ENCODE assay signal across 13 mouse cellular contexts in the genomic region with DNA sequence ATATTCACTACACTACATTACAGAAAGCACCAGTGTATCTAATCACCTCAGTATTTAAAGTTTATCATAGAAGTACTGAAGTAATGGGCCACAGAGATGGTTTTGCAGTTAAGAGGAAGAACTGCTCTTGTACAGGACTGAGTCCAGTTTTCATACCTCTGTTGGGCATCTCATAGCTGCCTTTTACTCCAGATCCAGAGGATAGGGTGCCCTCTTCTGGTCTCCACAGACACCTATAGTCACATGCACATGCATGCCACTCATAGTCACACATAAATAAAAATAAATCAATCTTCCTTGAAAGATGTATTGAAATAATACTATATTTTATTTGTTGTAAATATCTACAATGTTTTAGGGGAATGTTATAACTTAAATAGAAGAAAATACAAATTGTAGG.
"Had no signal": no experiment of that assay in that cellular context is flagged by ENCODE, and none has a peak within 500 bp of the region (broad histone marks: within the 10 kb centered on the region; RNA-seq: fewer than 3 reads in every experiment).

No protein-coding gene starts in this region.

- H3K4me1 ChIP-seq: limb, embryonic 15.5 days; liver, embryonic 13.5 days; lung, embryonic 15.5 days; megakaryocyte, embryonic 14.5 days; midbrain, embryonic 12.5 days; stomach, embryonic 15.5 days had no signal

- DNase-seq: kidney, postnatal 25 days; liver, embryonic 13.5 days; liver, postnatal 0 days; lung, postnatal 14 days; right cerebral cortex, postnatal 14 days; thymus, postnatal 4 days had no signal

- ATAC-seq: liver, postnatal 0 days; midbrain, embryonic 16.5 days had no signal

- H3K4me3 ChIP-seq: limb, embryonic 15.5 days; liver, embryonic 13.5 days; lung, embryonic 15.5 days; megakaryocyte, embryonic 14.5 days; midbrain, embryonic 12.5 days; stomach, embryonic 15.5 days had no signal

- H3K9me3 ChIP-seq: limb, embryonic 15.5 days; liver, embryonic 13.5 days; lung, embryonic 15.5 days; megakaryocyte, embryonic 14.5 days; midbrain, embryonic 12.5 days; stomach, embryonic 15.5 days had no signal

- H3K9ac ChIP-seq: limb, embryonic 15.5 days; liver, embryonic 13.5 days; liver, postnatal 0 days; lung, embryonic 15.5 days; midbrain, embryonic 12.5 days; stomach, embryonic 15.5 days had no signal

- H3K36me3 ChIP-seq: limb, embryonic 15.5 days; liver, embryonic 13.5 days; lung, embryonic 15.5 days; midbrain, embryonic 12.5 days; stomach, embryonic 15.5 days had no signal

- H3K27ac ChIP-seq: limb, embryonic 15.5 days; liver, embryonic 13.5 days; lung, embryonic 15.5 days; macrophage; midbrain, embryonic 12.5 days; stomach, embryonic 15.5 days had no signal

- H3K4me2 ChIP-seq: limb, embryonic 15.5 days; liver, embryonic 13.5 days; lung, embryonic 15.5 days; midbrain, embryonic 12.5 days; stomach, embryonic 15.5 days had no signal

- H3K27me3 ChIP-seq: limb, embryonic 15.5 days; liver, embryonic 13.5 days; lung, embryonic 15.5 days; megakaryocyte, embryonic 14.5 days; midbrain, embryonic 12.5 days; stomach, embryonic 15.5 days had no signal
